26 mouse cellular contexts compared by ENCODE assay signal in genomic region chr8:125613552-125613951, GRCm38 (mm10).
"Had no signal": no experiment of that assay in that cellular context is flagged by ENCODE, and none has a peak within 500 bp of the region (broad histone marks: within the 10 kb centered on the region; RNA-seq: fewer than 3 reads in every experiment).

No protein-coding gene starts in this region.

- H3K4me2 ChIP-seq: heart, embryonic 12.5 days; hindbrain, embryonic 12.5 days; hindbrain, embryonic 14.5 days; intestine, embryonic 15.5 days; limb, embryonic 12.5 days; liver, embryonic 11.5 days; liver, embryonic 13.5 days had no signal

- H3K36me3 ChIP-seq: heart, embryonic 12.5 days; hindbrain, embryonic 10.5 days; hindbrain, embryonic 12.5 days; intestine, embryonic 15.5 days; limb, embryonic 10.5 days; limb, embryonic 12.5 days; liver, embryonic 13.5 days had no signal

- H3K27ac ChIP-seq: gastrocnemius, adult 2 months; heart, adult 2 months; hindbrain, embryonic 10.5 days; hindbrain, embryonic 12.5 days; hindbrain, embryonic 14.5 days; intestine, embryonic 15.5 days; layer of hippocampus, adult 2 months; left cerebral cortex, adult 2 months; limb, embryonic 10.5 days; limb, embryonic 12.5 days; liver, embryonic 13.5 days had no signal

- H3K9me3 ChIP-seq: hindbrain, embryonic 10.5 days; intestine, embryonic 15.5 days; limb, embryonic 10.5 days; liver, embryonic 13.5 days had no signal

- H3K4me3 ChIP-seq: gastrocnemius, adult 2 months; heart, adult 2 months; heart, embryonic 12.5 days; hindbrain, embryonic 10.5 days; hindbrain, embryonic 12.5 days; intestine, embryonic 15.5 days; layer of hippocampus, adult 2 months; left cerebral cortex, adult 2 months; limb, embryonic 10.5 days; limb, embryonic 12.5 days; liver, embryonic 13.5 days had no signal

- H3K4me1 ChIP-seq: hindbrain, embryonic 12.5 days; liver, embryonic 13.5 days had no signal

- H3K9ac ChIP-seq: heart, embryonic 12.5 days; hindbrain, embryonic 12.5 days; hindbrain, embryonic 14.5 days; intestine, embryonic 15.5 days; limb, embryonic 12.5 days; liver, embryonic 13.5 days had no signal

- H3K27me3 ChIP-seq: heart, embryonic 12.5 days; hindbrain, embryonic 12.5 days; intestine, embryonic 15.5 days; liver, embryonic 13.5 days had no signal

- DNase-seq: gastrocnemius, adult 2 months; gastrocnemius, postnatal 10 days; gastrocnemius, postnatal 25 days; heart, adult 2 months; heart, postnatal 10 days; heart, postnatal 4 days; kidney, adult 18-20 months; kidney, adult 8-10 months; kidney, postnatal 10 days; kidney, postnatal 25 days; kidney, postnatal 4 days; liver; liver, embryonic 13.5 days had no signal

- ATAC-seq: hindbrain, embryonic 16.5 days; inflammation-experienced regulatory T-cells, adult 6 months; intestine, embryonic 15.5 days; intestine, postnatal 0 days had no signal
